In the genomic region with DNA sequence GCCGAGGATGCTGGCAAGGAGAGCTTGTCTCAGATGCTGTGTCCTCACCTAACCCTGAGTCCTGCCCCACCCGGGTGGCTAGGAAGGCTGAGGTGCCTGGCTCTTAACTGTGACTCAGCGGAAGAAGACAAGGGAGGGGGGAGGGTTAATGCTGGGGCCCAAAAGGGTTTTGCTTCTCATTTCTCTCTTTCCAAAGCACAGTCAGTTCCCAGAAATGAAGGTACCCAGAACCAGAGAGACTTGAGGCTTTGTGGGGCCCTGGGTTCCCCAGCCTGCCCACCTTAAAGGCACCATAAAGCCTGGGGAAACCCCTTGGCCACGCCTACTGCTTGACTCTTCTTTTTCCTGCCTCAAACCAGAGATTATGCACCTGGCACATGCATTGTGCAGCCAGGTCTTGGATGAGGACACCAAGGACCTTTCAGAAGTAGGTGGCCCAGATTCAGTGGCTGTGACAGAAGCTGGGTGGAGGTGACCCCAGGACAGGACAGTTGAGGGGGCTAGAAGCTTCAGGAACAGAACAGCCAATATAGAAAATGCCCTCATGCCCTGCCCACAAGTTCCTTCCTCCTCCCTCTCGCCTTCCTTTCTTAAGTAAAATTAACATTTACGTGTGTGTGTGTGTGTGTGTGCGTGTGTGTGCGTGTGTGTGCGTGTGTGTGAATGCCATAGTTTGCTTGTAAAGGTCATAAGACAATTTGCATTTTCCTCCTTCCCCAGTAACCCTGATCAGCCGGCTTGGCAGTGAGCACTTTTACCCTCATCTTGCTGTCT, we compare ENCODE assay signal across 11 mouse cellular contexts. TPM values are rescaled to one million over a fixed set of nuclear protein-coding genes. Genes with fewer than 3 reads are reported as not detected.
A peak's percentile ranks its signal among the peaks of the same experiment; 100 is the strongest.
DNase-seq lines count a peak whose midpoint lies in the region; ATAC-seq lines count a peak whose summit lies in the region.
"Had no signal": no experiment of that assay in that cellular context is flagged by ENCODE, and none has a peak within 500 bp of the region (broad histone marks: within the 10 kb centered on the region; RNA-seq: fewer than 3 reads in every experiment).

No protein-coding gene starts in this region.

- WGBS in heart, embryonic 12.5 days, result 49% methylated on average over 10 of the region's 10 CpGs
- 63% methylated on average over 10 of the region's 10 CpGs for WGBS in heart, embryonic 10.5 days
- 12% methylated on average over 10 of the region's 10 CpGs for WGBS in liver, embryonic 16.5 days (ENCODE audit: insufficient replicate concordance)
- WGBS in stomach, embryonic 16.5 days, result 56% methylated on average over 10 of the region's 10 CpGs

- H3K4me2 ChIP-seq in heart, embryonic 12.5 days, result no peak overlapping the region
- H3K4me2 ChIP-seq in liver, embryonic 16.5 days (ENCODE audit: low read depth, low read length), result peak overlapping the region; percentile 22; the same call in 1 of the 2 replicates
- 0 out of 2 replicates have a peak overlapping the region, but pooled peaks have one; percentile 23 for H3K4me2 ChIP-seq in stomach, embryonic 16.5 days (ENCODE audit: low read depth, low read length)
- H3K4me2 ChIP-seq: forebrain, embryonic 13.5 days; lung, embryonic 15.5 days had no signal

- H3K36me3 ChIP-seq in heart, embryonic 12.5 days, result no peaks in the 10 kb centered on the region
- H3K36me3 ChIP-seq in heart, embryonic 10.5 days, result no peaks in the 10 kb centered on the region
- H3K36me3 ChIP-seq in liver, embryonic 16.5 days (ENCODE audit: control insufficient read depth, insufficient read depth), result no peaks in the 10 kb centered on the region
- H3K36me3 ChIP-seq in stomach, embryonic 16.5 days (ENCODE audit: control insufficient read depth, insufficient read depth, low read length), result no peaks in the 10 kb centered on the region
- H3K36me3 ChIP-seq: lung, embryonic 15.5 days had no signal

- ATAC-seq in heart, embryonic 12.5 days (ENCODE audit: insufficient number of reproducible peaks, low FRiP score), result peak; percentile 78
- ATAC-seq in liver, embryonic 16.5 days (ENCODE audit: low read depth), result peak; percentile 77
- peak; percentile 42; the same call in 1 of the 2 replicates for ATAC-seq in stomach, embryonic 16.5 days (ENCODE audit: insufficient read depth, low FRiP score)
- ATAC-seq: forebrain, embryonic 13.5 days had no signal

- no peak overlapping the region for H3K9ac ChIP-seq in heart, embryonic 12.5 days
- H3K9ac ChIP-seq in liver, embryonic 16.5 days (ENCODE audit: low read depth, low read length), result no peak overlapping the region
- H3K9ac ChIP-seq in stomach, embryonic 16.5 days (ENCODE audit: low read length), result 0 out of 2 replicates have a peak overlapping the region, but pooled peaks have one; percentile 25
- H3K9ac ChIP-seq: forebrain, embryonic 13.5 days; lung, embryonic 15.5 days had no signal

- no peaks in the 10 kb centered on the region for H3K9me3 ChIP-seq in heart, embryonic 12.5 days (replicated peaks)
- H3K9me3 ChIP-seq in heart, embryonic 10.5 days, result no peaks in the 10 kb centered on the region
- no peaks in the 10 kb centered on the region for H3K9me3 ChIP-seq in liver, embryonic 16.5 days (replicated peaks; ENCODE audit: control insufficient read depth, low read length)
- no peaks in the 10 kb centered on the region for H3K9me3 ChIP-seq in stomach, embryonic 16.5 days (replicated peaks; ENCODE audit: control insufficient read depth, low read length)
- H3K9me3 ChIP-seq: forebrain, embryonic 13.5 days; lung, embryonic 15.5 days had no signal

- no peaks in the 10 kb centered on the region for H3K27me3 ChIP-seq in heart, embryonic 12.5 days (replicated peaks)
- H3K27me3 ChIP-seq in heart, embryonic 10.5 days (ENCODE audit: insufficient read depth, poor library complexity, severe bottlenecking), result no peaks in the 10 kb centered on the region
- H3K27me3 ChIP-seq in liver, embryonic 16.5 days (ENCODE audit: control insufficient read depth, insufficient read depth, low read depth, low read length), result no peaks in the 10 kb centered on the region
- no peaks in the 10 kb centered on the region for H3K27me3 ChIP-seq in stomach, embryonic 16.5 days (ENCODE audit: control insufficient read depth, insufficient read depth, low read length)
- H3K27me3 ChIP-seq: forebrain, embryonic 13.5 days; lung, embryonic 15.5 days had no signal

- H3K4me1 ChIP-seq in heart, embryonic 12.5 days (replicated peaks), result peaks cover 13% of the 10 kb centered on the region
- peaks cover 27% of the 10 kb centered on the region for H3K4me1 ChIP-seq in heart, embryonic 10.5 days
- H3K4me1 ChIP-seq in liver, embryonic 16.5 days (ENCODE audit: control insufficient read depth, low read depth, low read length), result peaks cover 19% of the 10 kb centered on the region
- H3K4me1 ChIP-seq in stomach, embryonic 16.5 days (ENCODE audit: control insufficient read depth, insufficient read depth, low read length), result peaks cover 17% of the 10 kb centered on the region
- H3K4me1 ChIP-seq: forebrain, embryonic 13.5 days had no signal

- no peak for DNase-seq in heart, embryonic 10.5 days (ENCODE audit: low spot score)
- DNase-seq in c-Kit-negative CD71-positive TER-119-positive erythroid progenitor cells, embryonic 14.5 days (ENCODE audit: low read depth, low spot score), result peak; percentile 47
- no peak for DNase-seq in layer of hippocampus, postnatal 36 days
- DNase-seq in frontal cortex, postnatal 10 days (ENCODE audit: low spot score in 2 of 2), result no peak
- DNase-seq in ovary, adult 18-20 months (ENCODE audit: low spot score), result no peak
- DNase-seq: cerebellum, adult 18-20 months had no signal

- H3K4me3 ChIP-seq in heart, embryonic 12.5 days, result no peak overlapping the region
- no peak overlapping the region for H3K4me3 ChIP-seq in heart, embryonic 10.5 days
- H3K4me3 ChIP-seq in liver, embryonic 16.5 days (ENCODE audit: low read depth, low read length), result 0 out of 2 replicates have a peak overlapping the region, but pooled peaks have one; percentile 9
- no peak overlapping the region for H3K4me3 ChIP-seq in stomach, embryonic 16.5 days (replicated peaks; ENCODE audit: low read length)
- H3K4me3 ChIP-seq: forebrain, embryonic 13.5 days; lung, embryonic 15.5 days had no signal

- H3K27ac ChIP-seq in heart, embryonic 12.5 days (ENCODE audit: poor library complexity, severe bottlenecking), result no peak overlapping the region
- H3K27ac ChIP-seq in heart, embryonic 10.5 days, result no peak overlapping the region
- H3K27ac ChIP-seq in liver, embryonic 16.5 days (ENCODE audit: low read length), result peak overlapping the region; percentile 76
- H3K27ac ChIP-seq in stomach, embryonic 16.5 days (ENCODE audit: low read length), result peak overlapping the region; percentile 69
- H3K27ac ChIP-seq: forebrain, embryonic 13.5 days; lung, embryonic 15.5 days had no signal

RNA-seq across cellular contexts. Expression of a gene that starts 17.2 kb away (rescaled TPM):
- 15.6 and 16.4 TPM in 2 replicates for polyA plus RNA-seq in heart, embryonic 12.5 days (2016; fragmentation: Nextera tagmentation; extraction: Ambion mirVana)
- 9.4 and 13.2 TPM in 2 replicates for polyA plus RNA-seq in heart, embryonic 10.5 days (2016; fragmentation: Nextera tagmentation; extraction: Ambion mirVana)
- 10.0 and 10.7 TPM in 2 replicates for polyA plus RNA-seq in liver, embryonic 16.5 days (2015; fragmentation: Nextera tagmentation; extraction: Ambion mirVana)
- polyA plus RNA-seq in stomach, embryonic 16.5 days (2015; fragmentation: Nextera tagmentation; extraction: Ambion mirVana), result 13.2 and 16.5 TPM in 2 replicates
- total RNA-seq in layer of hippocampus, postnatal 36 days (2021), result 1 to 10 TPM; 3.8 to 3.9 TPM

RNA-seq across cellular contexts. Expression of a gene that starts 23.3 kb away (rescaled TPM):
- polyA plus RNA-seq in heart, embryonic 12.5 days (2016; fragmentation: Nextera tagmentation; extraction: Ambion mirVana), result 7.1 and 7.3 TPM in 2 replicates
- polyA plus RNA-seq in heart, embryonic 10.5 days (2016; fragmentation: Nextera tagmentation; extraction: Ambion mirVana), result 7.1 and 10.1 TPM in 2 replicates
- 8.4 and 9.9 TPM in 2 replicates for polyA plus RNA-seq in liver, embryonic 16.5 days (2015; fragmentation: Nextera tagmentation; extraction: Ambion mirVana)
- polyA plus RNA-seq in stomach, embryonic 16.5 days (2015; fragmentation: Nextera tagmentation; extraction: Ambion mirVana), result 41.2 and 46.4 TPM in 2 replicates
- 1 to 10 TPM; 1.6 to 2.9 TPM for total RNA-seq in layer of hippocampus, postnatal 36 days (2021)

RNA-seq across cellular contexts. Expression of a gene that starts 25.2 kb away (rescaled TPM):
- 11.4 and 13.4 TPM in 2 replicates for polyA plus RNA-seq in heart, embryonic 12.5 days (2016; fragmentation: Nextera tagmentation; extraction: Ambion mirVana)
- 13.4 and 14.6 TPM in 2 replicates for polyA plus RNA-seq in heart, embryonic 10.5 days (2016; fragmentation: Nextera tagmentation; extraction: Ambion mirVana)
- 2.9 TPM in 2 replicates for polyA plus RNA-seq in liver, embryonic 16.5 days (2015; fragmentation: Nextera tagmentation; extraction: Ambion mirVana)
- 11.3 and 11.8 TPM in 2 replicates for polyA plus RNA-seq in stomach, embryonic 16.5 days (2015; fragmentation: Nextera tagmentation; extraction: Ambion mirVana)
- total RNA-seq in layer of hippocampus, postnatal 36 days (2021), result 10 to 100 TPM; 17.2 to 19.5 TPM

RNA-seq across cellular contexts. Expression of a gene that starts 27.4 kb away (rescaled TPM):
- polyA plus RNA-seq in heart, embryonic 12.5 days (2016; fragmentation: Nextera tagmentation; extraction: Ambion mirVana), result 0.55 and 1.1 TPM in 2 replicates
- polyA plus RNA-seq in heart, embryonic 10.5 days (2016; fragmentation: Nextera tagmentation; extraction: Ambion mirVana), result 0.74 and 1.2 TPM in 2 replicates
- 0.07 and 0.18 TPM in 2 replicates for polyA plus RNA-seq in liver, embryonic 16.5 days (2015; fragmentation: Nextera tagmentation; extraction: Ambion mirVana)
- polyA plus RNA-seq in stomach, embryonic 16.5 days (2015; fragmentation: Nextera tagmentation; extraction: Ambion mirVana), result 0.47 and 0.90 TPM in 2 replicates
- total RNA-seq in layer of hippocampus, postnatal 36 days (2021), result 1 to 10 TPM; 1.5 to 1.9 TPM

Comparison
In these comparisons a context has a peak if more than half of its experiments do, and no peak if none do; other contexts are left out.
1. H3K27ac ChIP-seq: peak in liver, embryonic 16.5 days (single experiment) and stomach, embryonic 16.5 days (single experiment); none in heart, embryonic 12.5 days (single experiment) and heart, embryonic 10.5 days (single experiment).
2. Peak in every context shown above with its lines, with median percentiles within 50 percentile points of each other: ATAC-seq.